Mouse (Mus musculus): ENCODE data around the gene Tbx21. TPM values are rescaled to one million over a fixed set of nuclear protein-coding genes. Genes with fewer than 3 reads are reported as not detected.

Tbx21 gene
- total RNA-seq, 2 experiments from 2014 or later = 1.3 to 1.7 TPM

DNA sequence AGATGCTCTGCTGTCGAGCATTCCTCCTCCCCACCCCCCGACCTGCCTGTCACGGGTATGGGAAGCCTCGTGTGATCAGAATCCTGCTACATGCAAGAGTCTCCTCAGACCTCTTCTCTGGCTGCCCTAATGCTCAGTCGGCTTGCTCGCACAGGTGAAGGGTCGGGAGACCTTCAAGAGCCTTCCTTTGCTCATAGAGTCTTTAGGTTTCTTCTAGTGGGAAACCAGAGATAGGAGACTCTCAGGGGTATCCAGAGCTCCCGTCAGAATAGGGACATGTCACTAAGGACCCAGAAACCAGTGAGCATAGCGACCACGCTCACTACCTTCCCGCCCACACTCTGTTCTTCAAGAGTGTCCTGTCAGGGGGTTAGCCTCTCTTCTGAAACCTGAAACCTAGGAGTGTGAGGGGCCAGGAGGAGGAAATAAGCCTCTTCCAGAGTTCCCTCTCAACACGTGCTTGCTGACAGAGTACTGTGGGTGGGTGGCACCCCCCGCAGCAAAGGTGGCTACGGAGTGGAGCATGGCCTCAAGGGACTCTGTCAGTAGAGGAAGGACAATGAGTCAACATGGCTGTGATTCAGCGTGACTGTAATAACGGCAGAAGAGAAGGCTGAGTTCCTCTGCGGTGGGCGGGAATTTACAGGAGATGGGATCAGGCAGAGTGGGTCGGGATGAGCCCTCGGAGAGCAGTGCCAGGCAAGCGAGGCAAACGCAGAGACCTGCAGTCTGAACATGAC is 31.6 kb downstream of the Tbx21 start:
- DNase-seq = no peak

DNA sequence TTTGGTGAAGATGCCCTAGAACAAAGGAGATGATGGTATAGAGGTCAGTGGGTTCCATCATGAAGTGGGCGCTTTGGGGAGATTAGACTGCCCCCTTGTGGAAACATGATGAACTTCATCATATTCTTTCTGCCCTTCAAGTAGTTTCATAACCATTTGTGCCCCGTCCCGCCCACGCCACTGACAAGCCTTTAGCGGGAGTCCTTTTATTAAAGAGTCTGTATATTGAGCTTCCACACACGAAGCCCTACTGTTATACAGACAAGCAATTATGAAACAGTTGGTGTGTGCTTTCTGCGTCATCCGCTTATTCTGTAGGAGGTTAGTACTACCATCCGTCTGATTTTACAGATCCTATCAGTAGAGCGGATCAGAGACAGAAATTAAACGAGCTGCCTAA is 32.2 kb downstream of the Tbx21 start:
- DNase-seq = peak; percentile 50

DNA sequence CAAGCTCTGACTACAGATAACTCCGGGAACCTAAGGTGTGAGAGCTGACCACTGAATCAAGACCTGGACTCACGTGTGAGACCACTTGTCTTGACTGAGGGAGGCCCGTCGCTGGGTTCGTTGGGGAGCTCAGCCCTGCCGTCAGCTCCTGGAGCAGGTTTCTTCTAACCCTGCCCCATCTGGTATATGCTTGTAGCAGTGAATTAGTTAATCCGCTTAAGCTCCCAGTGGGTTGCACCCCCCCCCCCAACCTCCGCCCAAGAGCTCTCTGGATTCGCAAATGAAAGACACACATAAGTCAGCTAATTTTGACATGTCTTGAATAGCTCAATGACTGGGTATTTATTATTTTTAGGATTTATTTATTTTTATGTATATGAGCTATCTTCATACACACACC is 34.8 kb downstream of the Tbx21 start:
- no peak for DNase-seq

DNA sequence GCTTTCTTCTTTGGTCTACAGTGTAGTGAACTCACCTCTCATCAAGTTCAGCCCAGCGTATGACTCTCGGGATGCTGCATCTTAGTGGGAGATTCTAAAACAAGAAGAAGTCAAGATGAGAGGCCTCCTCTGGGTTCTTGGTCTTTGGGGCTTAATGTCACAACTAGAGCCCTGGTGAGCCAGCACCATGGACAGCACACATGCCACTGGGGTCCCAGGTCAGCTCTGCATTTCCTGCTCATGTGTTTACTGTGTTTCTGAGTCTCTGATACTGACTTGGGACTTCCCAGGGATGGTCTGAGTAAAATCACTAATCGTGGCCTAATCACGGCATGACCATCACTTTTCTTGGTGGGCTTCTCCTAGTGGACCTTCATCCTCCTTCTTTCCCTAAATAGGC is 36.4 kb downstream of the Tbx21 start:
- no peak for DNase-seq

DNA sequence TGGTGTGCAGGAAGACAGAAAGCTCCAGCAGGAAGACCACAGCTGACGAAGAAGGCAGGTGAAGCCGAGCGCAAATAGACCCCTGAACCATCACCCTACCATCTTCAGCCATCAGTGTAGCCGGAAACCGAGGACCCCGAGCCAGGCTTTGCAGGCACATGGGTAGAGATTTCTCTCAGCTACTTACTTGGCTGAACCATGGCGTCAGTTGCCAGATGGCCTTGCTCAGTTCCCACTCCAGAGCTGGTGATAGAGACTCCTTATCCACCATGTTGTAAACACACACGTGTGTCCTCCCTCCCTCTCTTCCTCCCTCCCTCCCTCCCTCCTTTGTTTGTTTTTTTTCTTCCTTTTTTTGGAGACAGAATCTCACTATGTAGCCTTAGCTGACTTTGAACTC is 40.9 kb downstream of the Tbx21 start:
- DNase-seq = no peak

DNA sequence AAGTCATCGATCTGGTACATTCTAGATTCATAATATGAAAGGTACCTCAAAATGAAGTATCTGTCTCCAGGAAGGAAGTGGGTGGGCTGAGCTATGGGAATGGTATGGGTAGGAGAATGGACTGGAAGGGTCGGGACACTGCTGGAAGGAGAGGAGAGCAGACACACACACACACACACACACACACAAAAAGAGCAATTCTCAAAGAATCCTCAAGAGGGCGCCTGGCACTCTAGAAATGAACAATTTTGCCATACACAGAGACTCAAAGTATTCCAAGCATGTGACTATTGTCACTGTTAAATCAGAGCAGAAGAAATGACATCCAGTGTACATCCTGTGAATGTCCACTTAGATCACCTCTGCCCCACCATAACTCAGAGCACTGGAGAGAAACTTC is 42.6 kb downstream of the Tbx21 start:
- DNase-seq = peak; percentile 42

DNA sequence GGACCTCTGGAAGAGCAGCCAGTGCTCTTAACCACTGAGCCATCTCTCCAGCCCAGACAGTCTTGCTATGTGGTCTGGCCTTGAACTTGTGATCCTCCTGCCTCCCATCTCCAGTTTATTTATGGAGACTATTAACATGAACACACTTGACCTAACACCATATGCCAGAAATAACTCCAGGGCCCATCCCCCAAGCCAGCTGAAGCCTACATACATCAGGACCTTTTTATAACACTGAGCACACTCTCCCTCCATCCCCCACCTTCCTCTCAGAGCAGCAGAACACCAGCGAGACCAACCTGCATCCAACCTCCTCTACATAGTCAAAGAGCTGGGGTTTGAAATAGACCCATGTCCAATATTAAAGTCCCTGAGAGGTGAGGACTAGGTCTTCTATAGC is 44.0 kb downstream of the Tbx21 start:
- no peak for DNase-seq

DNA sequence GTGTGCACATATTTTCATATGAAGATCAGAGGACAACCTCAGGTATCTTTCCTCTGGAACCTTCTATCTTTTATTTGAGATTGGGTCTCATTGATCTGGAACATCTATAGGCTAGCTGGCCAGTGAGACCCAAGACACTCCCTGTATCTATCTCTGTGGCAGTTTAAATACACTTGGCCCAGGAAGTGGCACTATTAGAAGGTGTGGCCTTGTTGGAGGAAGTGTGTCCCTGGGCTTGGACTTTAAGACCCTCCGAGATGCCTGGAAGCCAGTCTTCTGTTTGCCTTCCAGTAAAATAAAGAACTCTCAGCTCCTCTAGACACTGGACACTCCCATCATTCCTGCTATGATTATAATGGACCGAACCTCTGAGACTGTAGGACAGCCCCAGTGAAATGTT is 45.4 kb downstream of the Tbx21 start:
- no peak for DNase-seq

DNA sequence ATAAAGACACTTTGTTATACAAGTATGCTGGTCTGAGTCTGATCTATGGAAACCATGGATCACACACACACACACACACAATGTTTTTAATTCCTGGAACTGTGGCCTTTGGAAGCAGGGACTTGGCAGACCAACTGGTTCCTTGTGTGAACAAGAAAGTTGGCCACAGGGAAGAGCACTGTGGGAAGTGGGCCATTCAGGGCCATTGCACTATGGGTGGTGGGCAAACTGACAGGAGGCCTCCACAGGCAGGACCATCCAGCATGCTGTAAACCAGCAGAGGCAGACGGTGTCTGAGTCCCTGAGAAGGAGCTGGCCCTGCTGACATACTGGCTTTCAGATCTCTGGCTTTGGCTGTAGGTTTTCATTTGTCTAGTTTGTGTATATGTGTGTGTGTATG is 45.8 kb downstream of the Tbx21 start:
- DNase-seq = no peak

DNA sequence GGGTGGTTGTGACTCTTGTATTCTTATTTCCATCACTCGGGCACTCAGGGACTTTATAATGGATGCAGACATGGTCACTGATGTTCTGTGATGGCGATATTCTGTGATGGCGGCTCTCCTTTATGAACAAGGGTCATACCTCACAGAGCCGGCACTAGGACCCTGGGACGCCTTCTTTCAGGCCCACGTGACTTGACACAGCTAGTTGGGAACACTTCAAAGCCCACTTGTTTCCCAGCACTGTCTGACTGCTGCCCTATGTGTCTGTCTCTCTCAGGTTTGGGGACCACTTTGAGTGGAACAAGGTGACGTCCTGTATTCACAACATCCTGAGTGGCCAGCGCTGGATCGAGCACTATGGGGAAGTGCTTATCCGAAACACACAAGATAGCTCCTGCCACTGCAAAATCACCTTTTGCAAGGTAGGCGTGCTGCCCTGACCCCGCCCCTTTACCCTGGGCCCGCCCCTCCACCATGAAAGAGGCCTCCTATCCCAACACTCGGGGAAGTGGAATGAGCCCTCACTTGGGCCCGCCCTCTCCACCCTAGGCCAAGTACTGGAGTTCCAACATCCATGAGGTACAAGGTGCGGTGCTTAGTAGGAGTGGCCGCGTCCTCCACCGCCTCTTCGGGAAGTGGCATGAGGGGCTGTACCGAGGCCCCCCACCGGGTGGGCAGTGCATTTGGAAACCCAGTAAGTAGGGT is 48.3 kb downstream of the Tbx21 start:
- no peak for DNase-seq

DNA sequence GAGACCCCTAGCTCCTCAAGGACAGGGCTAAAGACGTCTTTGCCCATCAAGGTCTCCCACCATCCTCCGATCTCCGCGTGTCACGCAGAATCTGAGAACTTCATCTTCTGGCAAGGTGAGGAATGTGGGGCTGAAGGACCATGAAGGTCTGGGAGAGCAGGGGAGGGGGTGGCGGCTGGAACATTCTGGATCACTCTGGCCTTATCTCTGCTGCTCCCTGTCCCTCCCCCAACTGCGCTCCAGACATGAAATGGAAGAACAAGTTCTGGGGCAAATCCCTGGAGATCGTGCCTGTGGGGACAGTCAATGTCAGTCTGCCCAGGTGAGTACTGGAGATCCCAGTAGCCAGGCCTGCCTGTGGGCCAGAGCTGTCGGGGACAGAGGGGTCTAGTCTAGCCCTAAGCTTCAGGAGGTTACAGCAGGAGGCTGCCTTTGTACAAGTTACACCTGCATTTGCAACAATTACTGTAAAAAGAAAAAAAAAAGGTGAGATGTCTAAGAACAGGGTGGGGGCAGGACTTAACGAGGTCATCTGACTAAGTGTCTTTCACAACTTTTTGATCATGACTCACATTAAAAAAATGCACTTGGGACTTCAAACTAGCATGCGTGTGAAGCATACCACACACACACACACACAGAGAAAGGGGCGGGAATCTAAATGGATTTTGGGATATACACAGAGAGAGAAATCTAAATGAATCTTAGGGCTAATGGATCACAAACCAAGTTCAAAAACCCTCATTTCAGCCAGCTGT is 49.4 kb downstream of the Tbx21 start:
- no peak for DNase-seq

DNA sequence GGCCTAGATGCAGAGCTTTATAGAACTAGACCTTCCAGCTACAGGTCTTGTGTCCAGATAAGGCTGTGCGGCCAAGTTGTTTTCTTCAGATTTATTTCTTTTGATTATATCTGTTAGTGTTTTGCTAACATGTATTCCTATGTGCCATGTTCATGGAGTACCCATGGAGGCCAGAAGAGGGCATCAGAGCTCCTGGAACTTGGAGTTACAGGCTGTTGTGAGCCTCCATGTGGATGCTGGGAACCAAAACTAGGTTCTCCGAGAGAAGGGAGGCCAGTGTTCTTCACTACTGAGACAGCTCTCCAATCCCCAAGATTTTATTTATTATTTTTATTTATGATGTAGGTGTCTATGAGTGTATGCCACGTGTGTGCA is 51.2 kb downstream of the Tbx21 start:
- no peak for DNase-seq

DNA sequence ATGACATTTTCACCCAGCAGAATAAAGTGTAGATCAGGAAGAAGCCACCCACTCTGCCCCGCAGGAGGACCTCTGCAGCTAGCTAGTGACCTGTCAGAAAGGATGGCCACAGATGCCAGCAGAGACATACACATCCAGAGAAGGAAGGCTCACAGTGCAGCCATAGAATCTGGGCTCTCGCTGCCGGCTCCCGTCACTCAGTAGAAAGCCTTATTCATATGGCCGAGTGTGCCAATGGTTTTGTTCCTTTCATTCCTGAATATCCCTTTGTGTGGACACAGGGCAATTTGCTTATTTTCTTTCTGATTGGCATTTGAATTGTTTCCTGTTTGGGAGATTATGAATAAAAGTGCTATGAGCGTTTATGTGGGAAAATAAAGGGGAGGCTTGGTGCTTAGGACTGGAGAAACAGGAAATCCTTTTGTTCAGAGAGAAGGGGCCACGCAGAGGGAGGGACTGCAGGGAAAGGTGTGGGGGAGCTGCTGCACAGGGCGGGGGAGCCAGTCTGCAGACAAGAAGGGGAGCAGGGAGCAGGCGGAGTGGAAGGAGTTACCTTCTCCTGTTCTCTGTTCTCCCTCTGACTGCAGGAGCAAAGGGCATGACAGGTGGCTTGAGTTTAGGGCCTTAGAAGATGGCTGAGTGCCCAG is 51.7 kb downstream of the Tbx21 start:
- DNase-seq = no peak

DNA sequence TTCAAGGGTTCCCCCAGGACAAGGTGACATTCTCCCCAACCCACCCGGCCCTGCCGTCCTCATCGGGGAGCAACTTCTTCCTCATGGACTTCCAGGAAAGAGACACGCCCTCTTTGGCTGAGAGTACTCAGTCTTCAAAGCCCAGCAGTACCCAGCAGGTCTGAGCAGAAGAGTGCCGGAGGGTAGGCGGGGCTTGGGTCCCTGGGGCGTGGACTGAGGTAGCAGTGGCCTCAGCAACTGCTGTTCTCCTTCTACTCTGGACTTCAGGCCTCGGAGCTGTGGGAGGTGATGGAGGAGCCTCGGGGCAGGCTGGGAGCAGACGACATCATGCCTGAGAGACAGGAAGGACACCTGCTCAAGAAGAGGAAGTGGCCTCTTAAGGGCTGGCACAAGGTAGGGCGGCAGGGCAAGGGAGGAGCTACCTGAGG is 62.9 kb downstream of the Tbx21 start:
- DNase-seq = no peak

DNA sequence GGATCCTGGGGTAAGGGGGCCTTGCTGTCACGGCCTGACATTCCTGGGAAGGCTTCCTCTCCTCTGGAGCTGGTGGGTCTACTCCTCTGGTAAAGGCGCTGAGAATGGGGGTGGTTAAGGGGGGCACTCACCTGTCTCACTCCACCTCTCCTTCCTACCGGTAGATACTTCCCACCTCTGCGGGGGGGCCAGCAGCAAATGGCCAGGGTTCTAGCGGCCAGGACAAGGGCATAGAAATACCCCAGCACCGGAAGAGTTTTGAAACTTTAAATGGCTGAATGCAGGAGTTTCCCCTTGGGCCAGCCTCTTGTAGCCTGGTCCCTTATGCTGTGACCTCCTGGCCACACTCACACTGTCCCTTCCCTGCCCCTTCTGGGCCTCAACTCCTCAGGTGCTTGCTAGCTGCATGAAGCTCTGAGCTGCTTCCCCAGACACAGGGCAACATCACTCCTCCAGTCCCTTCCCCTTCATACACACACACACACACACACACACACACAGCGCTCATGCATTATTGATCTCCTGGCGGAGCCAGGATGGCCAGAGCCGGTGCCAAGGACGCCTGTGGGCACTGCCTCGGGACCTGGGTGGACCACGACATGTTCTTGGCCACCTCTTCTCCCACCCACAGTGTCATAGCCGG is 64.1 kb downstream of the Tbx21 start:
- no peak for DNase-seq

DNA sequence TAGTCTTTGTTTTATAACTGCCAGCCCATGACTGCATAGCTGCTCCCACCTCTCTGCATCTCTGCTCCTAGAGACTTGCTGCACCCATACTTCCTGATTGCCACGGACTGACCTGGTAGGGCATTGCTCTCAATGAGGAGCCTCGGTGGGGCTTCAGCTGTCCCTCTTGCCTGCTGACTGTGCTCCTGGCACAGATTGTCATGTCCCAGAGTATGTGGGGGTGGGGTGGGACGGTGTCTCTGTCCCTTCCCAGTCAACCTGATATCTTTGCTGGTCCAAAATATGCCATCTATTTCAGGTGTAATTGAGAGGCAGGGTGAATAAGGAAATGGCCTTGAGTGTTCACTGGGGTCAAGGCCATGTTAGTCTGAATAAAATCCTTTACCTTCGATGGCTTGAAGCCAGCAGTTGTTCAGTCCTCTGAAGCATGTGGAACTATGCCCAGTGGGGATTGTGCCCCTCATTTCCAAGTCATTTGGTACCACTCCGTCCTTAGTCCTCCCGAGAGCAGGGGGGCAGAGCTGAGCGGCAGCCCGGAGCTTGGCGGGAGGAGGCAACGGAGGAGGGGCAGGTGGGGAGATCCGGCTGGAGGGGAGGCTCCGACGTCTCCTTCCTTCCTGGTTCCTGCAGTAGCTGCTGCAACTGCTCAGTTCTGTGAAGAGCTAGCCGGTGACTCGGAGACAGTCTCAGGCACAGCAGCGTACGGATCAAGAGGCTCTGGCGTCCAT is 64.8 kb downstream of the Tbx21 start, which contains the start of gene Osbpl7:
Osbpl7 (plus strand) TSS at position 413 of the 728 bp plus-strand sequence.
- peak; percentile 63 for DNase-seq

DNA sequence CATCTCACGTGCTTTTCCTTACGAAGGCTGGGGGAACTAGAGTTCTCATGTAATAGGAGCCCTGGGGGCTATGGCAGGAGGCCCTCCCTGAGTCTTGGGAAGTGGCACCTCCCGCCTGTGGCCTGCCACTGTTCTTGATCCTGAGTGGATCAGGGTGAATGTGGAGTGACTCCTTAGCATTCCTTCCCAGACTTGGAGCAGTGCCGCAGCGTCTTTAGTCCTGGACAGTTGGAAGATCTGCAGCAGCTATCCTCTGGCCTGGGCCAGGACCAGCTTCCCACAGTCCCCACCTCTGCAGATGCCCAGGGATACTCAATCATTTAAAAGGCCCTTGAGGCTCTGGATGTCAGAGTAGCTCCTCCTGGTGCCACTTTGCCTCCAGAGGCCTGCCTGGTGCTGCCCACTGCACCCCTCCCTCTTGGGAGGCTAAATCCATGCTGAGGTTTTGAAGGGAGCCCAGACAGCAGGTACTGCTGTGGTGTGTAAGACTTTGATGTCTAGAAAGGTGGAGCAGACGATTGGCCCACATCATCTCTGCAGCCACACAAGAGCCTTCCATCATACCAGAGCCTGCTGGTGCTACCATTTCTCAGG is 65.5 kb downstream of the Tbx21 start:
- DNase-seq = no peak

DNA sequence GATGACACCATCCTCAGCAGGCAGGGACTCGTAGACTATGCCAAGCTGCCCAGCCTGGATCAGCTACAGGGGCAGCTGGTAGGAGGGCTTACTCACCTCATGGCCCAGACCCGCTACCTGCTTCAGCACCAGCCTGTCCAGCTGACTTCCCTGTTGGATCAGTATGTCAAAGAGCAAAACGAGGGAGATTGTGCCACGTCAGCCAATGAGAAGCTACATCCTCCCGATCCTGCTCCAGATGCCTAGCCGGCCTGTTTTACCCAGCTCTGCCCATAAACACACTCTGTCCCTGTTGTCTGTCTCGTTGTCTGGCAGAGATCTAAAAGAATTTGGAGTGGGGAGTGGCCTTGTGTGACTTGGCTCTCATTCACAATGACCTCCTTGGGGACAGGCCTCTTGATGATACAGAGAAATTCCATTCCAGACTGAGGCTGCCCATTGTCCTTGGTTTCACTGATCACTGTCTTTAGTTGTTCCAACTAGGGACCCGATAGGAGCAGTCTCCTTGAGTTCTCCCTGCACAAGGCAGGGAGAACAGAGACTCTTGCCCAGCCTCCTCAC is 67.0 kb downstream of the Tbx21 start:
- DNase-seq = no peak
